Mouse (Mus musculus) adrenal gland, adult 10 weeks (tissue): Measurements from ENCODE around the gene Ddb2. TPM values are rescaled to one million over a fixed set of nuclear protein-coding genes. Genes with fewer than 3 reads are reported as not detected.

Source experiments
- polyA plus RNA-seq: library from polyadenylated mRNA; stranded (reverse); fragments of 350-450 nt; fragmentation: Illumina TruSeq; extraction: RNeasy Lipid Tissue Mini Kit (QIAGEN cat#74804); gene quantifications from one replicate; pipeline ENCODE4 v1.2.3, GENCODE M21; 2014; ENCODE audit warnings: low read depth, low replicate concordance

Ddb2 gene
- 13.6 TPM for polyA plus RNA-seq

GRCm38 (mm10) chr2:91236601-91237510 is at the start of gene Ddb2:
Ddb2 (minus strand) TSS chr2:91236982.

GRCm38 (mm10) chr2:91264711-91265681 is 28.2 kb upstream of the Ddb2 start, which contains the start of gene Arfgap2:
Arfgap2 (plus strand) TSS chr2:91264974.

GRCm38 (mm10) chr2:91255661-91256150 is 18.9 kb upstream of the Ddb2 start, which contains the start of gene Pacsin3:
Pacsin3 (plus strand) TSS chr2:91255954.

GRCm38 (mm10) chr2:91202222-91202971 is 34.4 kb downstream of the Ddb2 start, which contains the start of the genes Nr1h3 and Acp2:
Nr1h3 (minus strand) TSS chr2:91202834.
Acp2 (plus strand) TSS chr2:91202885.

GRCm38 (mm10) chr2:91183711-91184405 is 52.9 kb downstream of the Ddb2 start, which contains the start of gene Madd:
Madd (minus strand) TSS chr2:91183837.

Other genes starting within 250 kb of the Ddb2 start
- gene Rapsn, start 201.4 kb downstream of the Ddb2 start, polyA plus RNA-seq: not detected
- 142 TPM for gene Psmc3, start 183.0 kb downstream of the Ddb2 start, polyA plus RNA-seq
- 5.1 TPM for gene Slc39a13, start 166.6 kb downstream of the Ddb2 start, polyA plus RNA-seq
- gene Spi1, start 154.6 kb downstream of the Ddb2 start, polyA plus RNA-seq: not detected
- not detected for gene Mybpc3, start 118.8 kb downstream of the Ddb2 start, polyA plus RNA-seq
- gene Madd, start 53.1 kb downstream of the Ddb2 start, polyA plus RNA-seq: 4.2 TPM
- 0.87 TPM for gene Nr1h3, start 34.1 kb downstream of the Ddb2 start, polyA plus RNA-seq
- 70.3 TPM for gene Acp2, start 34.1 kb downstream of the Ddb2 start, polyA plus RNA-seq
- 5.4 TPM for gene Pacsin3, start 19.0 kb upstream of the Ddb2 start, polyA plus RNA-seq
- 25.7 TPM for gene Arfgap2, start 28.0 kb upstream of the Ddb2 start, polyA plus RNA-seq
- gene 1110051M20Rik, start 207.7 kb upstream of the Ddb2 start, polyA plus RNA-seq: 13.8 TPM
- 1.5 TPM for gene Lrp4, start 220.5 kb upstream of the Ddb2 start, polyA plus RNA-seq